Mouse (Mus musculus): ENCODE results near the gene Fgfr2.

GRCm38 (mm10) chr7:130827431-130827830 is 2295.7 kb downstream of the Fgfr2 start:
- no peak for TF ChIP-seq CTCF (IDR thresholded peaks at IDR 0.05; ENCODE audit: control insufficient read depth, insufficient read depth, insufficient replicate concordance, low read depth, low read length)
- TF ChIP-seq POLR2A (IDR thresholded peaks at IDR 0.05; ENCODE audit: control insufficient read depth, low read depth, low read length) = no peak
